Mouse (Mus musculus) left cerebral cortex, adult 11 months (tissue): Measurements from ENCODE around the gene Zmiz2.
"Not testable (repeated sequence)": the region's sequence is repeated elsewhere in the genome, so short reads cannot be mapped to it uniquely, and the experiment has no call there.

Experiments
- DNase-seq: peaks from one replicate; pipeline ENCODE4 v3.0.0; 2022; ENCODE audit warnings: low spot score

Gene Zmiz2

GRCm38 (mm10) chr11:6420283-6420703 is 31.4 kb downstream of the Zmiz2 start:
- no peak for DNase-seq

- no peak for DNase-seq
Measured at GRCm38 (mm10) chr11:6420722-6421350, 32.0 kb downstream of the Zmiz2 start.

GRCm38 (mm10) chr11:6430186-6430585 is 41.3 kb downstream of the Zmiz2 start:
- no peak for DNase-seq

GRCm38 (mm10) chr11:6436442-6436841 is 47.6 kb downstream of the Zmiz2 start:
- DNase-seq: no peak

- DNase-seq: no peak
Measured at GRCm38 (mm10) chr11:6437667-6438066, 48.8 kb downstream of the Zmiz2 start.

GRCm38 (mm10) chr11:6440171-6440570 is 51.3 kb downstream of the Zmiz2 start:
- no peak for DNase-seq

GRCm38 (mm10) chr11:6442566-6442965 is 53.7 kb downstream of the Zmiz2 start:
- DNase-seq: no peak

GRCm38 (mm10) chr11:6443102-6443501 is 54.2 kb downstream of the Zmiz2 start:
- no peak for DNase-seq

- DNase-seq: no peak
Measured at GRCm38 (mm10) chr11:6443727-6444076, 54.8 kb downstream of the Zmiz2 start.

- DNase-seq: peak; percentile 99
Measured at GRCm38 (mm10) chr11:6444077-6444853, 55.4 kb downstream of the Zmiz2 start, which contains the start of gene H2afv. Gene H2afv, minus strand, starts transcription at chr11:6444443.

GRCm38 (mm10) chr11:6445441-6445840 is 56.6 kb downstream of the Zmiz2 start:
- no peak for DNase-seq

- DNase-seq: no peak
Measured at GRCm38 (mm10) chr11:6445951-6446350, 57.1 kb downstream of the Zmiz2 start.

GRCm38 (mm10) chr11:6447493-6447892 is 58.6 kb downstream of the Zmiz2 start:
- no peak for DNase-seq

GRCm38 (mm10) chr11:6448155-6448554 is 59.3 kb downstream of the Zmiz2 start:
- DNase-seq: not testable (repeated sequence)
